Mouse (Mus musculus) embryo, embryonic 10 days (tissue): ENCODE data around the gene Tlr2.

Experiments used
- DNase-seq: peaks from one replicate; pipeline ENCODE4 v3.0.0-alpha.2; 2015; ENCODE audit warnings: low spot score

The Tlr2 gene

DNA sequence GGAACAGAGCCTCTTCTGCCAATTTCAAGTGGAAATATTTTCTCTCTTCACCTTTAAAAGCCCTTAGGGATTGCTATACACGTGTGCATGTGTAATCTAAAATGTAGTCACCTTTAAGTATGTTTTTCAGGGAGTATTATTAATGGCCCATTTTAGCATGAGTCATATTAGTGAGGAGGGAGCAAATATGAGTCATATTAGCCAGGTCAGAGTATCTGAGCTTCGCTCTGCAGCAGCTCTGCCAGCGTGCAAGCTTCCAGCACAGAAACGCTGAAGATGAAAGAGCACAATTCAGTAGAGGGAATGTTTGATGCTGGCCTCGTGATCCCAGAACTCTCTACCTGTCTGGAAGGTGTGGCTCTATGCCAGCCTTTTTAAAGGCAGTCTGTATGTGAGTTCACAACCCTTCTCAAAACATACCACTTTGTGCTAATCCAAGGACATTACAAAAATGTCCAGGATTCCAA, 13.4 kb downstream of the Tlr2 start:
- DNase-seq: no peak

GRCm38 (mm10) chr3:83827684-83828083, 13.9 kb downstream of the Tlr2 start:
- DNase-seq: no peak

DNA sequence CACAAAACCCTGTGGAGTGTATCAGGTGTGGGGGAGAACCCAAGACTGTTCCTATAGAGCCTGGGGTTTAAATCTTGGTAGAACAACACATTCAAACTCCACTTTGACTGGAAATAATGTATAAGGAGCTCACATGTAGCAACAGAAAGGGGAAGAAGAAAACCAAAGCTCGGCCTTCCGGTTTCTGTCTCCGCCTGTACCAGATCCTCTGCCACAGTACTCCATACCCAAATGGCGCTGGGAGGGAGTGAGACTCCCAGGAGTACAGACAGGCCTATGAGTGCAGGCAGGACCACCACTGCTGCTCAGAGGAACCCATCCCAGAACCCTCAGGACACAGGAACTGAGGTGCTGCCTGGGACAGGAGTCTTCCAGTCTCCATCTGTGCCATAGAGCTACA, 17.8 kb downstream of the Tlr2 start:
- no peak for DNase-seq

DNA sequence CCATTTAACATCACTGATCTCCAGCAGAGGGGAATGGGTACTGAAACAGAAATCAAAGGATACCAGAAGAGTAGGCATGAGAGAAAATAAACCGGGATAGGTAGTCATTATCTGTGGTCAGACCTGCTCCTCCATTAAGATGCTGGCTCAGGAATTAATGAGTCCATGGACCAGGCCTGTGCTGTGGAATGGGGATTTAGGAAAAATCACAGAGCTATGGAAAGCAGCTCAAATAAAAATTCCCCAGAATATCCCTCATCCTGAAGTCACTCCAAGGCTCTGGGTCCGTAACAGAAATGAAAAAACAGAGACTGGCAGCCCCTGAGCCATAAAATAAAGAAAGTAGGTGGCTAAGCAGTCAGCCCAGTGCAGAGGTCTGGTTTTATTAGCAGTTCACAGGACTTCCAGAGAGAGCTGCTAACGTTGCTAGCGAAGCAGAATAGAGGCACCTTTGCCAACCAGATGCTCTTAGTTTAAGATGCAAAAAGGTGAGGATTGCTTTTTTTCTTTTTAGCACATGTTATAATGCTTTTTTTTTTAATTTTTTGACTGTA, 25.1 kb downstream of the Tlr2 start:
- DNase-seq: no peak

GRCm38 (mm10) chr3:83812863-83813262, 28.7 kb downstream of the Tlr2 start:
- no peak for DNase-seq

DNA sequence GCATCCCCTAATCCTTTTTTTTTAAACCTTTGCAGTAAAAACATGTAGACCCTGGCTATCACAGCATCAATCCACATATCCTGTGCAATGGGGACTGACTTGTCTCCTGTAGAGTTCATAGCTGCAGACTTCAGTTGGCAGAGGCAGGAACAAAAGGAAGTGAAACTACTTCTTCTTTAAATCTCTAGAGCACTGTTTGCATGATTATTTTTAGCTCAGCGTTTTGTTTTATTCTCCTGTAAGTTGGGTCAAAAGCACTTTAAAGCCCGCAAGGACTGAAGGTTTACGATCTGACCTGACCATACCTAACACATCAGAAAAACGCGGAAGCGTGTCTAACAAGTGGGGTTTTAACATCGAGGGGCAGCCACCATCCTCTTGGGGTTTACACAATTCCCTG, 29.6 kb downstream of the Tlr2 start:
- DNase-seq: no peak

- DNase-seq: peak; percentile 50
These were observed 33.1 kb downstream of the Tlr2 start for GRCm38 (mm10) chr3:83808483-83808882.

GRCm38 (mm10) chr3:83801649-83802155, 39.9 kb downstream of the Tlr2 start:
- DNase-seq: no peak

DNA sequence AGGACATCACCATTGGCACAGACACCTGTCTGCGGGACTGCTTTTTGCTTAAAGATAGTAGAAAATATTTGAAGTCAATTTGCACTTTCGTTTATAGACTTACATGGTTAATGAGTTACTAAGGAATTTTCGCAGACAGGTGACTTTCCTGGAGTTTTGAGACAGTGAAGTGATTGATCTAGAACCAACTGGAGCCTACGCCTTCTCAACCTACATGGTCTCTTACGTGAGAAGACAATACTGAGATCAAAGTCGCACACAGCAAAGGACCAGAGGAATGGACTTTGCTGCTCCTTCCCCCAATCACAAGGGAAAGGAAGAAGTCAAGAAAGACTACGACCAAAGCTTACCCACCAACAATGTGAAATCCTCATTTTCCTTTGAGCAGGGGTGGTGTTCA, 42.1 kb downstream of the Tlr2 start:
- no peak for DNase-seq

GRCm38 (mm10) chr3:83797828-83798227, 43.7 kb downstream of the Tlr2 start:
- peak; percentile 63 for DNase-seq

GRCm38 (mm10) chr3:83797098-83797497, 44.5 kb downstream of the Tlr2 start:
- no peak for DNase-seq

DNA sequence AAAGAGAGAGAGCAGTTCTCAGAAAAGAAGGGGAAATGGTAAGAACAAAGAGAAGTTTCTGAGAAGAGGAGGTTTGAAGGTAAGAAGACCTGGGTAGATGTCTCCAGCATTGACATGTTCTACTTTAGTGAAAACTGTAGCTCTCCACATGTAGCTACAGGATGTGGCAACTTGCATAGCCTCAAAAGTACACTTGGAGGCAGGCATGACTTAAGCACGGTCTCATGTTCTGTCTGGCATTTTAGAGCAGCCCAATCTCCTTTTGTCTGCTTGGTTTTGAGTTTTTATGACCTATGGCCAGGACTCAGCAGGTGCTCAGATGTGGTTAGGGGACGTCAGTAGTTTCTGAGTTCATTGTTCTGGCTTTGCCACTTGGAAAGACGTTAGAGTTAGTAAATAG, 50.1 kb downstream of the Tlr2 start:
- DNase-seq: no peak

DNA sequence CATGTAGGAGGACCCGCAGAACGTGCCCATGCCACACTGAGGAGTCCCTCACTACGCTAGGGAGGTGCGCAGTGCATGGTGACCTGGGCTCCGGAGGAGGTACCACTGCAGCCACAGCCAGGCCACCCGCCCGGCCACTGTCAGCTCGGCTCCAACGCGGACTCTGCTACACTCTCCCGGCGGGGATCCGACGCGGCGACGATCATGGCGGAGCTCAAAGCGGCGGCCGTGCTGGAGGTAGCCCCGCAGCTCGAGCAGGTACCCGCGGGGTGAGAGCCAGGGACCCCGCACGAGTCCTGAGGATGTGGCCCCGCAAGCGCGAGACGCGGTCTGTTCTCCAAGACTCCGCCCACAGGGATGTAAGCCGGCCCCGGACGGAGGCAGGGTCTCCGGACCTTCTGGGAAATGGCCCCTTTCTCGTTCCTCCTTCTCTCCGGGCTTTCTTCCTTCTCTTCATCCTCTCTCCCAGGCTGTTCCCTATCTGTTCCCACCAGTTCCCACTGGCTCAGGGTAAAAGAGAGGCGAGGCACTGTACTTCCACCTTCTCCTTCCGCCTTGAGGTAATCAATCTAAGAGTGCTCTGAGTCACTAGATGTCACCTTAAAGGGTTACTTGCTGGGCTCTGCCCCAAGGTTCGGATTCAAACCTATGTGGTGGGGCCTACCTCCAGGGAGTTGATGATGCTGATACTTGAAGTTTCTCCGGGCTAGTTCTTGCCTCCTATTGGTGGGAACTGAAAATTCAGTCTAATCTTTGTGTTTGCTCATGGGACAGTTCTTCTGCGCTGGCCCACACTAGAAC, 51.7 kb downstream of the Tlr2 start:
- DNase-seq: peak; percentile 78

DNA sequence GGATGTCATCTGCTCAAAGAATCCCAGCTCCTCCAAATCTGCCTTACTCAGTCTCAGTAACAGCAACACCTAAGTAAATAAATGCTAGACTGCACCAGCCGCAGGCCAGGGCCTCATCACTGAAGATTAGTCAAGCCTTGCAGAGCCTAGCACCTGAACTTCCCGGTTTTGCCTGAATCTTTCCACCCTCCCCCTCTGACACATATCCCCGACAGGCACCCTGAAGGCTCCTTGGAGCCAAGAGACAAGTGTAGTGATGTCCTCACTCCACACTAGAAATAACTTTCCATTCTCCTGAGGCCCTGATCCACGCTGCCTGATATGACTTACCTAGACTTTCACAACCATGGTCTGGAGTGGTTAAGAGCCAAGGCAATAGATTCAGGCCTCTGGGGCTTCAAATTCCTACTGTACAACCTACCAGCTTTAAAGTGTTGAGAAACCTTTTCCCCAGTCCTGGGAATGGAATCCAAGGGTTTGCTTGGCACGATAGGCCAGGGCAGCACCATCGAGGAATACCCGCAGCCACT, 53.7 kb downstream of the Tlr2 start:
- DNase-seq: no peak

DNA sequence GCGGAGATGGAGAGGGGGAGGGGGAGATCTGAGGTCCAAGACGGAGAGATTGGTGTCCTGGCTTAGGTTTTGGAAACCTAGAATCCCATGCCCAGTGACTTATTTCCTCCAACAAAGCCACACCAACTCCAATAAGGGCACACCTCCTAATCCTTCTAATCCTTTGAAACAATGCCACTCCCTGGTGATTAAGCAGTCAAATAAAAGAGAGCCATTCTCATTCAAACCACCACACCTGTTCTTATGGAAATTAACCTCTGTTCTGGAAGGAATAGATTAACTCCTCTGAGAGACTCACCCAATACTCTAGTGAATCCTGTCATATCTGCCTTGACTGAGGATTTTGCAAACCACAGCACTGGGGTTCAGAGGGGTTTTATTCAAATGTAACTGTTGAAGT, 54.5 kb downstream of the Tlr2 start:
- DNase-seq: no peak
